Mouse (Mus musculus): Measurements from ENCODE around the gene Tmem8b. TPM values are rescaled to one million over a fixed set of nuclear protein-coding genes. Genes with fewer than 3 reads are reported as not detected.

Gene Tmem8b
- total and polyA plus RNA-seq, 3 experiments = 0.76 to 2.9 (median 2.9) TPM

GRCm38 (mm10) chr4:43673703-43674102, 4.9 kb downstream of the Tmem8b start:
- DNase-seq (ENCODE audit: low spot score) (no peak), ATAC-seq (ENCODE audit: extremely low read depth, insufficient number of reproducible peaks, low FRiP score, poor library complexity, severe bottlenecking) (no peak)
- Histone ChIP-seq H3K36me3 (replicated peaks) (peaks cover 3% of the 10 kb centered on the region), H3K27me3 (ENCODE audit: insufficient read depth, low read length) (peaks cover 13% of the 10 kb centered on the region), H3K4me1 (ENCODE audit: insufficient read depth, low read depth, low read length) (peaks cover 20% of the 10 kb centered on the region), H3K9me3 (replicated peaks) (no peaks in the 10 kb centered on the region), H3K4me3 (ENCODE audit: low read depth, low read length) (no peak overlapping the region)
- TF ChIP-seq GATA2 (IDR thresholded peaks at IDR 0.05; ENCODE audit: borderline replicate concordance, low read depth, low read length) (no peak), GATA1 (IDR thresholded peaks at IDR 0.05; ENCODE audit: borderline replicate concordance, low read length) (no peak), POLR2AphosphoS5 (IDR thresholded peaks at IDR 0.05; ENCODE audit: insufficient replicate concordance, low read depth, low read length) (no peak), TAL1 (conservative IDR thresholded peaks at IDR 0.05; ENCODE audit: low read depth, low read length) (no peak), CTCF (IDR thresholded peaks at IDR 0.05; ENCODE audit: low read depth, low read length) (no peak)

- DNase-seq (ENCODE audit: low spot score) (no peak), ATAC-seq (ENCODE audit: extremely low read depth, insufficient number of reproducible peaks, low FRiP score, poor library complexity, severe bottlenecking) (no peak)
- Histone ChIP-seq H3K4me1 (ENCODE audit: insufficient read depth, low read depth, low read length) (peaks cover 11% of the 10 kb centered on the region), H3K4me3 (ENCODE audit: low read depth, low read length) (no peak overlapping the region), H3K36me3 (replicated peaks) (peaks cover 3% of the 10 kb centered on the region), H3K9me3 (replicated peaks) (no peaks in the 10 kb centered on the region), H3K27me3 (ENCODE audit: insufficient read depth, low read length) (peaks cover 13% of the 10 kb centered on the region)
- no peak for TF ChIP-seq GATA2 (IDR thresholded peaks at IDR 0.05; ENCODE audit: borderline replicate concordance, low read depth, low read length)
- TF ChIP-seq CTCF (IDR thresholded peaks at IDR 0.05; ENCODE audit: low read depth, low read length) = no peak
- no peak for TF ChIP-seq TAL1 (conservative IDR thresholded peaks at IDR 0.05; ENCODE audit: low read depth, low read length)
- no peak for TF ChIP-seq GATA1 (IDR thresholded peaks at IDR 0.05; ENCODE audit: borderline replicate concordance, low read length)
- no peak for TF ChIP-seq POLR2AphosphoS5 (IDR thresholded peaks at IDR 0.05; ENCODE audit: insufficient replicate concordance, low read depth, low read length)
Measured at GRCm38 (mm10) chr4:43674974-43675373, 6.2 kb downstream of the Tmem8b start.

- Histone ChIP-seq H3K4me3 (ENCODE audit: low read depth, low read length) (no peak overlapping the region), H3K27me3 (ENCODE audit: insufficient read depth, low read length) (peaks cover 13% of the 10 kb centered on the region), H3K36me3 (replicated peaks) (peaks cover 3% of the 10 kb centered on the region), H3K9me3 (replicated peaks) (no peaks in the 10 kb centered on the region), H3K4me1 (ENCODE audit: insufficient read depth, low read depth, low read length) (peaks cover 9% of the 10 kb centered on the region)
- DNase-seq (ENCODE audit: low spot score) (no peak), ATAC-seq (ENCODE audit: extremely low read depth, insufficient number of reproducible peaks, low FRiP score, poor library complexity, severe bottlenecking) (no peak)
- TF ChIP-seq TAL1 (conservative IDR thresholded peaks at IDR 0.05; ENCODE audit: low read depth, low read length) (no peak), GATA2 (IDR thresholded peaks at IDR 0.05; ENCODE audit: borderline replicate concordance, low read depth, low read length) (no peak), CTCF (IDR thresholded peaks at IDR 0.05; ENCODE audit: low read depth, low read length) (no peak), POLR2AphosphoS5 (IDR thresholded peaks at IDR 0.05; ENCODE audit: insufficient replicate concordance, low read depth, low read length) (no peak), GATA1 (IDR thresholded peaks at IDR 0.05; ENCODE audit: borderline replicate concordance, low read length) (no peak)
Measured at GRCm38 (mm10) chr4:43675608-43676007, 6.8 kb downstream of the Tmem8b start.

GRCm38 (mm10) chr4:43678541-43678940, 9.8 kb downstream of the Tmem8b start:
- no peaks in the 10 kb centered on the region for H3K9me3 ChIP-seq (replicated peaks)
- peaks cover 20% of the 10 kb centered on the region for H3K27me3 ChIP-seq (ENCODE audit: insufficient read depth, low read length)
- ATAC-seq (ENCODE audit: extremely low read depth, insufficient number of reproducible peaks, low FRiP score, poor library complexity, severe bottlenecking) (no peak), DNase-seq (ENCODE audit: low spot score) (no peak)
- TF ChIP-seq POLR2AphosphoS5 (IDR thresholded peaks at IDR 0.05; ENCODE audit: insufficient replicate concordance, low read depth, low read length) = no peak
- TF ChIP-seq GATA1 (IDR thresholded peaks at IDR 0.05; ENCODE audit: borderline replicate concordance, low read length) = no peak
- TF ChIP-seq GATA2 (IDR thresholded peaks at IDR 0.05; ENCODE audit: borderline replicate concordance, low read depth, low read length) = no peak
- TF ChIP-seq TAL1 (conservative IDR thresholded peaks at IDR 0.05; ENCODE audit: low read depth, low read length) = no peak
- TF ChIP-seq CTCF (IDR thresholded peaks at IDR 0.05; ENCODE audit: low read depth, low read length) = no peak
- no peak overlapping the region for H3K4me3 ChIP-seq (ENCODE audit: low read depth, low read length)
- peaks cover 5% of the 10 kb centered on the region for H3K36me3 ChIP-seq (replicated peaks)
- H3K4me1 ChIP-seq (ENCODE audit: insufficient read depth, low read depth, low read length) = no peaks in the 10 kb centered on the region

GRCm38 (mm10) chr4:43679416-43680043, 10.8 kb downstream of the Tmem8b start:
- H3K4me3 ChIP-seq (ENCODE audit: low read depth, low read length) = no peak overlapping the region
- no peaks in the 10 kb centered on the region for H3K4me1 ChIP-seq (ENCODE audit: insufficient read depth, low read depth, low read length)
- no peak for TF ChIP-seq GATA1 (IDR thresholded peaks at IDR 0.05; ENCODE audit: borderline replicate concordance, low read length)
- no peak for TF ChIP-seq GATA2 (IDR thresholded peaks at IDR 0.05; ENCODE audit: borderline replicate concordance, low read depth, low read length)
- TF ChIP-seq POLR2AphosphoS5 (IDR thresholded peaks at IDR 0.05; ENCODE audit: insufficient replicate concordance, low read depth, low read length) = no peak
- TF ChIP-seq CTCF (IDR thresholded peaks at IDR 0.05; ENCODE audit: low read depth, low read length) = no peak
- TF ChIP-seq TAL1 (conservative IDR thresholded peaks at IDR 0.05; ENCODE audit: low read depth, low read length) = no peak
- H3K36me3 ChIP-seq (replicated peaks) = peaks cover 2% of the 10 kb centered on the region
- DNase-seq (ENCODE audit: low spot score) = no peak
- no peaks in the 10 kb centered on the region for H3K9me3 ChIP-seq (replicated peaks)
- H3K27me3 ChIP-seq (ENCODE audit: insufficient read depth, low read length) = peaks cover 17% of the 10 kb centered on the region
- no peak for ATAC-seq (ENCODE audit: extremely low read depth, insufficient number of reproducible peaks, low FRiP score, poor library complexity, severe bottlenecking)

- peaks cover 26% of the 10 kb centered on the region for H3K4me1 ChIP-seq (ENCODE audit: insufficient read depth, low read depth, low read length)
- H3K4me3 ChIP-seq (ENCODE audit: low read depth, low read length) = no peak overlapping the region
- no peaks in the 10 kb centered on the region for H3K9me3 ChIP-seq (replicated peaks)
- H3K27me3 ChIP-seq (ENCODE audit: insufficient read depth, low read length) = peaks cover 23% of the 10 kb centered on the region
- ATAC-seq (ENCODE audit: extremely low read depth, insufficient number of reproducible peaks, low FRiP score, poor library complexity, severe bottlenecking) = no peak
- no peaks in the 10 kb centered on the region for H3K36me3 ChIP-seq (replicated peaks)
- no peak for TF ChIP-seq TAL1 (conservative IDR thresholded peaks at IDR 0.05; ENCODE audit: low read depth, low read length)
- TF ChIP-seq GATA1 (IDR thresholded peaks at IDR 0.05; ENCODE audit: borderline replicate concordance, low read length) = no peak
- TF ChIP-seq GATA2 (IDR thresholded peaks at IDR 0.05; ENCODE audit: borderline replicate concordance, low read depth, low read length) = no peak
- TF ChIP-seq CTCF (IDR thresholded peaks at IDR 0.05; ENCODE audit: low read depth, low read length) = no peak
- TF ChIP-seq POLR2AphosphoS5 (IDR thresholded peaks at IDR 0.05; ENCODE audit: insufficient replicate concordance, low read depth, low read length) = no peak
- no peak for DNase-seq (ENCODE audit: low spot score)
Measured at GRCm38 (mm10) chr4:43690021-43690420, 21.2 kb downstream of the Tmem8b start.

All from G1E (cell line).